Mouse (Mus musculus) limb, embryonic 14.5 days (tissue): ENCODE results near the gene A630089N07Rik. TPM values are rescaled to one million over a fixed set of nuclear protein-coding genes. Genes with fewer than 3 reads are reported as not detected.

Experiments
- ATAC-seq: fragments of 200-750 bp; cut with Nextera tagmentation; 2 replicates; pipeline ENCODE4 v1.8.0; 2017; ENCODE audit warnings: low read depth, moderate number of reproducible peaks, moderate TSS enrichment; ENCODE audit not compliant: low FRiP score
- DNase-seq: peaks from one replicate; pipeline ENCODE4 v3.0.0-alpha.2; 2015; ENCODE audit warnings: low spot score
- H3K27ac ChIP-seq: fragments of 300-500 bp; sonication (generic); replicated peaks from 2 replicates; pipeline ENCODE4 v1.5.1; 2014; ENCODE audit warnings: low read depth, mild to moderate bottlenecking, low read length, moderate library complexity, mixed read lengths
- H3K27me3 ChIP-seq: fragments of 300-500 bp; sonication (generic); 2 replicates; pipeline ENCODE4 v1.6.1; 2014; ENCODE audit warnings: low read length, mixed read lengths; ENCODE audit not compliant: control insufficient read depth, insufficient read depth
- H3K36me3 ChIP-seq: fragments of 300-500 bp; sonication (generic); 2 replicates; pipeline ENCODE4 v1.6.1; 2014; ENCODE audit warnings: mild to moderate bottlenecking, low read length, moderate library complexity, mixed read lengths; ENCODE audit not compliant: control insufficient read depth, insufficient read depth
- H3K4me1 ChIP-seq: fragments of 300-500 bp; sonication (generic); 2 replicates; pipeline ENCODE4 v1.6.1; 2014; ENCODE audit warnings: antibody characterized with exemption, low read length, mixed read lengths; ENCODE audit not compliant: control insufficient read depth, insufficient read depth
- H3K4me2 ChIP-seq: fragments of 300-500 bp; sonication (generic); replicated peaks from 2 replicates; pipeline ENCODE4 v1.6.1; 2014; ENCODE audit warnings: low read depth, mild to moderate bottlenecking, low read length, moderate library complexity; ENCODE audit not compliant: severe bottlenecking
- H3K4me3 ChIP-seq: fragments of 300-500 bp; sonication (generic); replicated peaks from 2 replicates; pipeline ENCODE4 v1.5.1; 2014; ENCODE audit warnings: low read length
- H3K9ac ChIP-seq: fragments of 300-500 bp; sonication (generic); 2 replicates; pipeline ENCODE4 v1.6.1; 2014; ENCODE audit warnings: mild to moderate bottlenecking, low read depth, low read length, moderate library complexity; ENCODE audit not compliant: severe bottlenecking
- H3K9me3 ChIP-seq: fragments of 300-500 bp; sonication (generic); 2 replicates; pipeline ENCODE4 v1.6.1; 2016; ENCODE audit warnings: low read length; ENCODE audit not compliant: control insufficient read depth
- POLR2A ChIP-seq: fragments of 200-500 bp; IDR thresholded peaks from 2 replicates; pipeline ENCODE4 v1.8.0; 2012; ENCODE audit warnings: inconsistent platforms, mild to moderate bottlenecking, moderate library complexity, borderline replicate concordance; ENCODE audit not compliant: insufficient read depth, insufficient read length; ENCODE audit errors: extremely low read depth
- WGBS: fragments of 180-500 bp; shearing (Covaris S2); extraction: QIAGEN DNeasy Blood & Tissue Kit; methylation state at CpG from one replicate; pipeline ENCODE4 v1.1.7; 2014; 5-methylcytosine and 5-hydroxymethylcytosine counted together
- polyA plus RNA-seq, 2 experiments: library from polyadenylated mRNA; depleted of rRNA in 1 of 2; stranded (reverse) in 1 of 2; unstranded in 1 of 2; fragments of >200 nt; fragmentation: Nextera tagmentation in 1 of 2; extraction: Ambion mirVana in 1 of 2; gene quantifications; 2 replicates each; pipeline versions ENCODE4 v1.2.1 to v1.2.3; 2012 to 2014

A630089N07Rik gene
- polyA plus RNA-seq, 2 experiments = 10.3 to 15.9 TPM

DNA sequence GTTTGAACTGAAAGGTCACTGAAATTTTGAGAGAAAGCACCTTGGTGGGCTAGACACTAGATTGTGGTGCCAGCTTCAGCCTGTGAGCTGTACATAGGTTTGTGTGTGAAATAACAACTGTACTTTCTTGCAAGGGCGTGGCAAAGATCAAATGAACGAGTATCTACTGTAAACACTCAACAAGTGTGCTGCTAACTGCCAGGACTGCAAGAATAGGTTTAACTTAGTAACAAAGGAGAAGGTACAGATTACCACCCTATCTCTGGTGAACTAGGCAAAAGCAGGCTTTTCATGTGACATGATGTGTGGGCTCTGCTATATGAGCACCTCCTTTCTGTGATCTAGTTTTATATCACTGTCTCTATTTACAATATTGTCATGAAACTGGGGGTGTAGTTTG lies 128.9 kb downstream of the A630089N07Rik start:
- Histone ChIP-seq H3K27me3 (no peaks in the 10 kb centered on the region), H3K4me1 (no peaks in the 10 kb centered on the region), H3K27ac (no peak overlapping the region), H3K36me3 (peaks cover 74% of the 10 kb centered on the region), H3K4me3 (no peak overlapping the region), H3K4me2 (no peak overlapping the region), H3K9me3 (no peaks in the 10 kb centered on the region), H3K9ac (no peak overlapping the region)
- ATAC-seq = no peak
- no peak for TF ChIP-seq POLR2A
- DNase-seq = no peak
- WGBS = 88% methylated on average over 2 of the region's 2 CpGs

GRCm38 (mm10) chr16:97952801-97953200 lies 129.4 kb downstream of the A630089N07Rik start:
- no peaks in the 10 kb centered on the region for H3K9me3 ChIP-seq
- H3K36me3 ChIP-seq = peaks cover 74% of the 10 kb centered on the region
- ATAC-seq (no peak), DNase-seq (no peak)
- H3K4me2 ChIP-seq = no peak overlapping the region
- WGBS = 88% methylated on average over 9 of the region's 9 CpGs
- no peaks in the 10 kb centered on the region for H3K4me1 ChIP-seq
- no peak overlapping the region for H3K4me3 ChIP-seq
- no peak for TF ChIP-seq POLR2A
- no peak overlapping the region for H3K27ac ChIP-seq
- H3K27me3 ChIP-seq = no peaks in the 10 kb centered on the region
- H3K9ac ChIP-seq = no peak overlapping the region

- no peak overlapping the region for H3K4me2 ChIP-seq
- H3K9me3 ChIP-seq = no peaks in the 10 kb centered on the region
- no peaks in the 10 kb centered on the region for H3K27me3 ChIP-seq
- H3K36me3 ChIP-seq = peaks cover 74% of the 10 kb centered on the region
- H3K4me1 ChIP-seq = no peaks in the 10 kb centered on the region
- no peak overlapping the region for H3K9ac ChIP-seq
- H3K4me3 ChIP-seq = no peak overlapping the region
- ATAC-seq (no peak), DNase-seq (no peak)
- no peak for TF ChIP-seq POLR2A
- WGBS = 89% methylated on average over 4 of the region's 4 CpGs
- no peak overlapping the region for H3K27ac ChIP-seq
Observed at GRCm38 (mm10) chr16:97952371-97952770, 129.9 kb downstream of the A630089N07Rik start.

Other genes with a start within 250 kb of the A630089N07Rik start
- 19.5 and 19.6 TPM in 2 replicates for gene Prdm15, start 230.6 kb downstream of the A630089N07Rik start, polyA plus RNA-seq (2012; rRNA removed)
- gene Prdm15, start 230.6 kb downstream of the A630089N07Rik start, polyA plus RNA-seq (2014; fragmentation: Nextera tagmentation; extraction: Ambion mirVana) = 9.7 and 10.6 TPM in 2 replicates
- 12.0 and 14.2 TPM in 2 replicates for gene C2cd2, start 119.9 kb downstream of the A630089N07Rik start, polyA plus RNA-seq (2012; rRNA removed)
- gene C2cd2, start 119.9 kb downstream of the A630089N07Rik start, polyA plus RNA-seq (2014; fragmentation: Nextera tagmentation; extraction: Ambion mirVana) = 21.7 and 22.2 TPM in 2 replicates
- gene Zbtb21, start 119.8 kb downstream of the A630089N07Rik start, polyA plus RNA-seq (2012; rRNA removed) = 17.3 and 20.0 TPM in 2 replicates
- gene Zbtb21, start 119.8 kb downstream of the A630089N07Rik start, polyA plus RNA-seq (2014; fragmentation: Nextera tagmentation; extraction: Ambion mirVana) = 11.9 and 14.5 TPM in 2 replicates
- 12.4 and 13.5 TPM in 2 replicates for gene B230307C23Rik, start 85.1 kb downstream of the A630089N07Rik start, polyA plus RNA-seq (2012; rRNA removed)
- gene B230307C23Rik, start 85.1 kb downstream of the A630089N07Rik start, polyA plus RNA-seq (2014; fragmentation: Nextera tagmentation; extraction: Ambion mirVana) = 29.4 and 32.9 TPM in 2 replicates